Mouse (Mus musculus): ENCODE measurements around the gene Irx2.

Irx2 gene

DNA sequence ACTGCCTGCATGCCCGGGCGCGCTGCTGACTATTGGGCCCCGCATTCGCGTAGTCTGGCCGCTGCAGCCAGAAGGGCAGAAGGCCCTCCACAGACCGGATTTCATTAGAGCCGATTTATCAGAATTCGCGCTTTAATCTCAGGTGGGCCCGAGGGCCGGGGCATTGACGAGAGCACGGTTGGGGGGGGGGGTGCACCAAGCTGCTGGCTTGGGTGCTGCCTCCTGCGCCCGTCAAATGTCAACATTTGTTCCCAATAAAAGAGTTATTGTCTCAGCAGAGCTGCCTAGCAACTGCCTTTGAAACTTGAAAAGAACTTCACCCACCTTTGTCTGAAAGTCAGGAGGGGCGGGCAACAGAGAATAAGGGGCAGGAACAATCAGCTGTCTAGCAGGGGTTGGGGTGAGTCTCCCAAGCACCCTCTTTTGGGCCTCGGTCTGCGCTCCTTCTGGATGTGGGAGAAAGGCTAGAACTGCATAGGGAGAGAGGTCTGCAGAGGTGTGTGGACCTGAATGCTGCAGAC, 7.8 kb downstream of the Irx2 start:
- no peak for ATAC-seq (ENCODE audit: low TSS enrichment)

DNA sequence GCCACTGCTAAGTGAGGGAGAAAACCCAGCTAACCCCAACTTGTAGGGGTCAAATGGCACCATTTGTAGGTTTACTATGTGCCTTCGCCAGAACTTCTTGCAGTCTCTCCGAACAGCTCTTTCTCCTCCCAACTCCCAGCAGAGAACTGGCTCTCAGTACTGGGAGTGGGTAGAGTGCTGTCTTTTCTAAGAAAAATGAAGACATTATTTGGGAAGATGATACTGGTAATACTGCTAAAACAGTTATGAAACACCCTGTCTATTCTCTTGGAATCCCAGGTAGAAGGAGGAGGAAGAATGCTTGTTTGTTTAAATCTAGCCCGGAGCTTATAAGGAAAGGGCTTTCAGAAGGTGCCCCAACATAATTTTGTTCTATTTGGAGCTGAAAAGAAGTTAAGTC, 8.9 kb downstream of the Irx2 start:
- no peak for ATAC-seq (ENCODE audit: low TSS enrichment)

DNA sequence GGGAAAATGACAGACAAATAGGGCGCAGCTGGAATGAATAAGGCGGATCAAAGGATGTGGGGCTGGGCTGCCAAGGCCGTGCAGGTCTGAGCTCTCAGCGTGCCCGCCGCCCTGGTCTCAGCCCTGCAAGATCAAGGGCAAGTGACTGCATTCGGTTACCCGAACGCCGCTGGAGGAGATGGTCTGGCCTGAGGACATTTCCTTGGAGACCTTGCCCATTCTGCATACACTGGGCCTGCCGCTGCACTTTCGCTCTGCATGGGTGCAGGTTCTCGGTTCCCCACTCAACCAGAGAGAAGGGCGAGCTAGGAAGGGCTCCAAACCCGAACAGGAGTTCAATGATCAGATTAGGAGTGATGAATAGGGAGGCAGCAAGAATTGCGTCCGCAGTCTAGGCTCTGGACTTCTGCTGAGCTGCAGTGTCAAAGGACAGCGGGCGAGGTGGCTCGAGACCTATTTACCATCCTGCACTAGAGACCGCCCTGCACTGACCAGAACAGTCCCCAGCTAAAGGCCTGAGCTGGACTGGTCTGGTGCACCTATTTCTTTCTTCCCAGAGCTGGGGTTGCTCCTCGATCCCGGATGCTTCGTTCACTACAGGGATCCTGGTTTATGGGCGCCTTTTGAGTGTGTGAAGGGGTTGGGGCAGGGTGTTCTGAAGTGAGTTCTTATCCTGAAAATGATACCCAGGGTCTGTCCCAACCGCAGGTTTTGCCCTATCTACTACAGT, 9.9 kb downstream of the Irx2 start:
- ATAC-seq (ENCODE audit: low TSS enrichment): no peak

DNA sequence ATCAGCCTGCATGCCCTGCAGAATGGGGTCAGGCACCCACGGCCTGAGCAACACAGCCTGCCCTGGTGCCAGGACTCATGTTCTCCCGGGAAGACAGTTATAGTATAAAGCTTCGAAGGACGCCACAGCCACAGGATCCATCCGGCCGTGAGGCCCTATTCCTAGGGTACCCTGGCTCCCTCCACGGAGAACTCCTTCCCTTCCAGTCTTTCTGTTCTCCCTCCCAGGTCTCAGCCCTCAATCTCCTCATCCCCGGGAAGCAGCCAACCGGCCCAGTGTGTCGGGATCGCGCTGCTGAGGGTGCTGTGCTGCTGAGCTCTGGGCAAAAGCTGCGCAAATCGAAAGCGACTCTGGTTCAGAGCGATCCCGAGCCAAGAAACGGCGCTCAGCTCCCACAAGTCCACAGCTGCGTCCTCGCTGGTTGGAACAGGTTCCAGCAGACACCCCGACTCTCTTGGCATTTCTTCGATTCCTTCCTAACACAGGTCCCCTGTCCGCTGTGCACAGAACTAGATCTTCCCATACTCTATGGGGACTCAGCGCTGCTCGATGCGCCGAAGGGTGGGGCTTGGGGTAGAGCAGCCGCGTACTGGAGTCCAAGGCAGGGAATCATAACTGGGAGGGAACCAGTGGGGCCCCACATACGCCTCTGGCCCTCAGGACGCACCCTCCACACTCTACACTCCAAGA, 11.0 kb downstream of the Irx2 start:
- peak; percentile 89 for ATAC-seq (ENCODE audit: low TSS enrichment)

DNA sequence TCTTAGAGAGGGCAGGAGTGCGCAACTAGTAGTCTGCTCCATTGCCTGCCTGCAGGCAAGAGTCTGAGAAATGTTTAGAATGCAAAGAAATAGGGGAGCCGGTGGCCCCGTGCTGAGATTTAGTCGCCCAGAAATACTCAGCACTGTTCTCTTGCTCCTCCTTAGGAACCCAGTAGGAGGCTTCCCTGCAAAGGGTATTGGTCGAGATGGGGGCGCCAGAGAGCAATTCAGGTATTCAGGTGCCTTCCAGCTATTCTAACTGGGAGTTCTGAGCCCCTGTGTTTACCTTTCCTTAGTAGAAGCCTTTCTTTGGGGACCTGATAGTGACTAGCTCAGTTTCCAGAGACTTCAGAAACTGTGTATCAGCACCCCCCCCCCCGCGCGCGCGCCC, 11.5 kb downstream of the Irx2 start:
- ATAC-seq (ENCODE audit: low TSS enrichment): peak; percentile 64

DNA sequence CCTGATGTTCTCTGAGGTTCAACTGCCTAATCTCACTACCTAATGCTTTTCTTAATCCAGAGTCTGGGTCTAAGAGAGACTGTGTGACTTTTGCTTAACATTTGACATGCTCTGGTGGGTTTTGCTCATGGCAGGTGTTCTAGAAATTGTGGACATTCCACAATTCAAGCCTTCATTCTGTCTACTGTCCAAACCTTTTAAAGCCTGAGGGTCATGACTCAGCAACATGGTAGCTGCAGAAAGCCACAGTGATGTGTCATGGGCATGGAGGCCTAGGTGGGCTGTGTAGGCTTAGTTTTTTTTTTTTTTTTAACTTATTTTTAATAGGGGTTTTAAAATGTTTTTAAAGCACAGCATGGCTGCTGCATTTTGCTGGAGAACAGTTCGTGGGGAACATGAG, 27.8 kb downstream of the Irx2 start:
- ATAC-seq (ENCODE audit: low TSS enrichment): no peak

DNA sequence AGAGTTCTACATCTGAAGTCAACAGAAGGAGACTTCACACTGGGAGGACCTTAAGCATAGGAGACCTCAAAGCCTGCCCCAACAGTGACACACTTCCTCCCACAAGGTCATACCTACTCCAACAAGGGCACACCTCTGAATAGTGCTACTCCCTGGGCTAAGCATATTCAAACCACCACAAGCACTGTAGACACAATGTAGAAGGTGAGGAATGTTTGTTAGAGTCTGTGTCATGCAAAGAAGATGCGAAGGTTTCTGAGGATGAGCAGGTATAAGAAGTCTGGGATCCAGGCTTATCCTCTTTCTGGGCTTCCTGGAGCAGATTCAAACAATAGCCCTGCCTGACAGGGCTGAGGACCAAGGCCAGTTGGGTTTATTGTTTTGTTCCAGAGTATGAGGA, 47.2 kb downstream of the Irx2 start:
- ATAC-seq (ENCODE audit: low TSS enrichment): no peak

Measured in frontal cortex, adult (tissue).